Mouse (Mus musculus) forebrain, embryonic 11.5 days (tissue): ENCODE data around the gene Depdc1b. TPM values are rescaled to one million over a fixed set of nuclear protein-coding genes. Genes with fewer than 3 reads are reported as not detected.

Source experiments
- ATAC-seq: fragments of 200-750 bp; cut with Nextera tagmentation; replicated peaks from 2 replicates; pipeline ENCODE4 v1.8.0; 2017; ENCODE audit warnings: moderate TSS enrichment; ENCODE audit not compliant: low FRiP score
- DNase-seq: peaks from one replicate; pipeline ENCODE4 v3.0.0-alpha.2; 2017; ENCODE audit warnings: low spot score
- H3K27ac ChIP-seq: fragments of 300-500 bp; sonication (generic); 2 replicates; pipeline ENCODE4 v1.5.1; 2014; ENCODE audit warnings: low read depth, low read length
- H3K27me3 ChIP-seq: fragments of 300-500 bp; sonication (generic); 2 replicates; pipeline ENCODE4 v1.6.1; 2014; ENCODE audit warnings: mild to moderate bottlenecking, low read length, mixed read lengths; ENCODE audit not compliant: control insufficient read depth, insufficient read depth
- H3K36me3 ChIP-seq: fragments of 300-500 bp; sonication (generic); 2 replicates; pipeline ENCODE4 v1.6.1; 2014; ENCODE audit warnings: mild to moderate bottlenecking, low read length, moderate library complexity, mixed read lengths; ENCODE audit not compliant: control insufficient read depth, insufficient read depth
- H3K4me1 ChIP-seq: fragments of 300-500 bp; sonication (generic); replicated peaks from 2 replicates; pipeline ENCODE4 v1.6.1; 2014; ENCODE audit warnings: low read length, mixed read lengths; ENCODE audit not compliant: control insufficient read depth, insufficient read depth
- H3K4me2 ChIP-seq: fragments of 300-500 bp; sonication (generic); 2 replicates; pipeline ENCODE4 v1.6.1; 2014; ENCODE audit warnings: low read depth, mild to moderate bottlenecking, low read length, moderate library complexity, mixed read lengths; ENCODE audit not compliant: severe bottlenecking
- H3K4me3 ChIP-seq: fragments of 300-500 bp; sonication (generic); 2 replicates; pipeline ENCODE4 v1.5.1; 2014; ENCODE audit warnings: low read depth, low read length
- H3K9ac ChIP-seq: fragments of 300-500 bp; sonication (generic); 2 replicates; pipeline ENCODE4 v1.6.1; 2014; ENCODE audit warnings: low read length
- H3K9me3 ChIP-seq: fragments of 300-500 bp; sonication (generic); 2 replicates; pipeline ENCODE4 v1.6.1; 2016; ENCODE audit warnings: low read length, mixed read lengths; ENCODE audit not compliant: control insufficient read depth
- WGBS: fragments of 180-500 bp; shearing (Covaris S2); extraction: QIAGEN DNeasy Blood & Tissue Kit; methylation state at CpG from one replicate; pipeline ENCODE4 v1.1.7; 2014; 5-methylcytosine and 5-hydroxymethylcytosine counted together
- polyA plus RNA-seq: library from polyadenylated mRNA; unstranded; fragments of >200 nt; fragmentation: Nextera tagmentation; extraction: Ambion mirVana; gene quantifications from 2 replicates; pipeline ENCODE4 v1.2.1, GENCODE M21; 2014

The Depdc1b gene
- polyA plus RNA-seq, 1 experiment from 2014 or later = 26.1 TPM

GRCm38 (mm10) chr13:108449116-108450097, 133.3 kb downstream of the Depdc1b start, which contains the start of gene Pde4d:
Gene Pde4d, plus strand, starts transcription at chr13:108449948.
- 56% methylated on average over 10 of the region's 10 CpGs for WGBS
- Histone ChIP-seq H3K27ac (no peak within 1 kb of the TSS), H3K4me3 (no peak within 1 kb of the TSS), H3K9ac (no peak within 1 kb of the TSS), H3K9me3 (no peaks in the 10 kb centered on the region), H3K27me3 (no peaks in the 10 kb centered on the region), H3K4me2 (no peak within 1 kb of the TSS), H3K36me3 (no peaks in the 10 kb centered on the region), H3K4me1 (no peaks in the 10 kb centered on the region)
- DNase-seq (no peak), ATAC-seq (no peak)

DNA sequence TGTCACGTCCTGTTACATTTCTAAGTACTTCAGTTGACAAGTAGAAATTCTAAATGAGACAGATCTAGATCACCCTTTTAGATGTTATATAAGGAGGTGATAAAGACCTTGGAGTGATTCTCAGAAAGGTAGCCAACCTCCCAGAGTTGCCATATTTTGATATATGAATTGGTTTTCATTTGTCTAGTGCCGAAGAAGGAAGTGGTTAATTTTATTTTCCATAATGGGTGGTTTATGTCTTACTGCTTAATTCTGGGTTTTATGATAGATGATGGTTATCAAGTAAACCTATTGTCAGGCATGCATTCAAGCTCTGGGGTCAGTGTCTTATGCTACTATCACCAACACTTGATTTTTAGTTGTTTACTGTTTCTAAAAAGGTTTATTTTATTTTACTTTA, 135.0 kb downstream of the Depdc1b start:
- H3K27me3 ChIP-seq = no peaks in the 10 kb centered on the region
- WGBS = 83% methylated on average over 2 of the region's 2 CpGs
- H3K9ac ChIP-seq = no peak overlapping the region
- no peaks in the 10 kb centered on the region for H3K9me3 ChIP-seq
- H3K4me2 ChIP-seq = no peak overlapping the region
- no peak overlapping the region for H3K4me3 ChIP-seq
- H3K27ac ChIP-seq = no peak overlapping the region
- ATAC-seq (no peak), DNase-seq (no peak)
- no peaks in the 10 kb centered on the region for H3K36me3 ChIP-seq
- no peaks in the 10 kb centered on the region for H3K4me1 ChIP-seq

- DNase-seq (no peak), ATAC-seq (no peak)
- Histone ChIP-seq H3K4me2 (no peak overlapping the region), H3K27me3 (no peaks in the 10 kb centered on the region), H3K9me3 (no peaks in the 10 kb centered on the region), H3K4me3 (no peak overlapping the region), H3K36me3 (no peaks in the 10 kb centered on the region), H3K9ac (no peak overlapping the region), H3K27ac (no peak overlapping the region), H3K4me1 (no peaks in the 10 kb centered on the region)
- 80% methylated on average over 6 of the region's 6 CpGs for WGBS
Measured at GRCm38 (mm10) chr13:108453064-108453919, 137.2 kb downstream of the Depdc1b start.

Other genes starting within 250 kb of the Depdc1b start
- 86.0 and 96.1 TPM in 2 replicates for gene Ndufaf2, start 157.7 kb upstream of the Depdc1b start, polyA plus RNA-seq
- gene Ercc8, start 157.6 kb upstream of the Depdc1b start, polyA plus RNA-seq = 25.0 and 26.7 TPM in 2 replicates
- 1.1 and 1.4 TPM in 2 replicates for gene Elovl7, start 101.9 kb upstream of the Depdc1b start, polyA plus RNA-seq
- gene Pde4d, start 133.6 kb downstream of the Depdc1b start, polyA plus RNA-seq = 10.5 and 11.9 TPM in 2 replicates